8 mouse cellular contexts compared by ENCODE assay signal in the genomic region with DNA sequence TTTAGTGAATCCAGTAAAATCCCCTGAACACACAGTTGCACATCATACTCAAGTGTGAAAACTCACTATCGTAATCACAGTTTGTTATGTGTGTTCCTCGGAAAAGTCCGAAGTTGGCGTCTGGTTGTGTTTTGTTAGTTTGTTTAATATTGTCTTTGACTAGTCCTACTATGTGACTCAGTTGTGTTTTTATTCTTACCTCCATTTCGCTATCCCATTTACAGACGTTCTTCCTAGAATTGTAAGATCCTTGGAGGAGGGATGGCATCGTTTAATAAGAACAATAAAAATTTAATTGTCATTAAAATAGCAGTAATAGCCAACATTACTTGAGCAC. TPM values are rescaled to one million over a fixed set of nuclear protein-coding genes. Genes with fewer than 3 reads are reported as not detected.
DNase-seq lines count a peak whose midpoint lies in the region; ATAC-seq and TF ChIP-seq lines count a peak whose summit lies in the region.

No protein-coding gene starts in this region.

- H3K4me3 ChIP-seq in layer of hippocampus, adult 2 months, result peak overlapping the region; percentile 97
- H3K4me3 ChIP-seq in embryonic facial prominence, embryonic 10.5 days, result peak overlapping the region; percentile 98
- peak overlapping the region; percentile 96 for H3K4me3 ChIP-seq in hindbrain, embryonic 16.5 days (ENCODE audit: low read length)
- peak overlapping the region; percentile 97 for H3K4me3 ChIP-seq in midbrain, embryonic 16.5 days (ENCODE audit: low read depth, low read length)

- H3K27me3 ChIP-seq in embryonic facial prominence, embryonic 10.5 days (replicated peaks; ENCODE audit: low read depth, poor library complexity, severe bottlenecking), result no peaks in the 10 kb centered on the region
- no peaks in the 10 kb centered on the region for H3K27me3 ChIP-seq in hindbrain, embryonic 16.5 days (replicated peaks; ENCODE audit: control insufficient read depth, insufficient read depth, low read length)
- H3K27me3 ChIP-seq in midbrain, embryonic 16.5 days (ENCODE audit: control insufficient read depth, insufficient read depth, low read depth, low read length), result no peaks in the 10 kb centered on the region

- peak overlapping the region; percentile 96 for H3K27ac ChIP-seq in layer of hippocampus, adult 2 months
- peak overlapping the region; percentile 99 for H3K27ac ChIP-seq in embryonic facial prominence, embryonic 10.5 days (replicated peaks)
- no peak overlapping the region; the same call in 1 of the 2 replicates for H3K27ac ChIP-seq in hindbrain, embryonic 16.5 days (ENCODE audit: low read depth, low read length)
- H3K27ac ChIP-seq in midbrain, embryonic 16.5 days (ENCODE audit: low read length), result peak overlapping the region; percentile 92

- H3K9ac ChIP-seq in hindbrain, embryonic 16.5 days (ENCODE audit: low read depth, low read length), result peak overlapping the region; percentile 98
- peak overlapping the region; percentile 98 for H3K9ac ChIP-seq in midbrain, embryonic 16.5 days (ENCODE audit: low read depth, low read length)

- TF ChIP-seq CTCF in layer of hippocampus, adult 2 months (conservative IDR thresholded peaks at IDR 0.05), result no peak

- peak overlapping the region; percentile 57 for H3K4me2 ChIP-seq in hindbrain, embryonic 16.5 days (ENCODE audit: low read length)
- H3K4me2 ChIP-seq in midbrain, embryonic 16.5 days (ENCODE audit: low read length), result peak overlapping the region; percentile 70

- H3K9me3 ChIP-seq in embryonic facial prominence, embryonic 10.5 days, result no peaks in the 10 kb centered on the region
- H3K9me3 ChIP-seq in hindbrain, embryonic 16.5 days (ENCODE audit: control insufficient read depth, low read length), result no peaks in the 10 kb centered on the region
- no peaks in the 10 kb centered on the region for H3K9me3 ChIP-seq in midbrain, embryonic 16.5 days (replicated peaks; ENCODE audit: control insufficient read depth, low read length, poor library complexity, severe bottlenecking)

- H3K36me3 ChIP-seq in embryonic facial prominence, embryonic 10.5 days (replicated peaks), result peaks cover 14% of the 10 kb centered on the region
- H3K36me3 ChIP-seq in hindbrain, embryonic 16.5 days (ENCODE audit: control insufficient read depth, insufficient read depth, low read length), result no peaks in the 10 kb centered on the region
- no peaks in the 10 kb centered on the region for H3K36me3 ChIP-seq in midbrain, embryonic 16.5 days (ENCODE audit: control insufficient read depth, insufficient read depth, low read length)

- ATAC-seq in hindbrain, embryonic 16.5 days, result no peak
- no peak for ATAC-seq in midbrain, embryonic 16.5 days

- DNase-seq in layer of hippocampus, adult 2 months (ENCODE audit: low spot score in 2 of 2), result no peak
- no peak for DNase-seq in layer of hippocampus, adult 9-10 months (ENCODE audit: low spot score)
- no peak for DNase-seq in embryonic facial prominence, embryonic 10.5 days (ENCODE audit: low spot score)
- no peak for DNase-seq in urinary bladder, postnatal 4 days (ENCODE audit: low spot score in 2 of 2)
- no peak for DNase-seq in embryo, embryonic 10.5 days (ENCODE audit: low spot score)
- no peak for DNase-seq in ovary, postnatal 14 days (ENCODE audit: low spot score)

- 21% methylated on average over 7 of the region's 7 CpGs for WGBS in embryonic facial prominence, embryonic 10.5 days
- WGBS in hindbrain, embryonic 16.5 days, result 14% methylated on average over 7 of the region's 7 CpGs
- 16% methylated on average over 7 of the region's 7 CpGs for WGBS in midbrain, embryonic 16.5 days

- H3K4me1 ChIP-seq in embryonic facial prominence, embryonic 10.5 days, result peaks cover 26% of the 10 kb centered on the region
- peaks cover 12% of the 10 kb centered on the region for H3K4me1 ChIP-seq in hindbrain, embryonic 16.5 days (ENCODE audit: control insufficient read depth, insufficient read depth, low read depth, low read length)
- H3K4me1 ChIP-seq in midbrain, embryonic 16.5 days (ENCODE audit: control insufficient read depth, insufficient read depth, low read length), result peaks cover 29% of the 10 kb centered on the region

RNA-seq across cellular contexts. Expression of a gene that starts 0.9 kb away (rescaled TPM):
- 10 to 100 TPM; 55.1 to 55.8 TPM for total RNA-seq in layer of hippocampus, adult 2 months (2021)
- 68.8 and 72.2 TPM in 2 replicates for polyA plus RNA-seq in embryonic facial prominence, embryonic 10.5 days (2016; fragmentation: Nextera tagmentation; extraction: Ambion mirVana)
- 39.8 and 50.9 TPM in 2 replicates for polyA plus RNA-seq in hindbrain, embryonic 16.5 days (2015; fragmentation: Nextera tagmentation; extraction: Ambion mirVana)
- 50.2 and 53.1 TPM in 2 replicates for polyA plus RNA-seq in midbrain, embryonic 16.5 days (2015; fragmentation: Nextera tagmentation; extraction: Ambion mirVana)

RNA-seq across cellular contexts. Expression of a gene that starts 29.3 kb away (rescaled TPM):
- total RNA-seq in layer of hippocampus, adult 2 months (2021), result 10 to 100 TPM; 46.2 to 46.9 TPM
- polyA plus RNA-seq in embryonic facial prominence, embryonic 10.5 days (2016; fragmentation: Nextera tagmentation; extraction: Ambion mirVana), result 3.0 and 3.9 TPM in 2 replicates
- polyA plus RNA-seq in hindbrain, embryonic 16.5 days (2015; fragmentation: Nextera tagmentation; extraction: Ambion mirVana), result 14.0 and 15.1 TPM in 2 replicates
- 9.2 and 12.3 TPM in 2 replicates for polyA plus RNA-seq in midbrain, embryonic 16.5 days (2015; fragmentation: Nextera tagmentation; extraction: Ambion mirVana)
